Mouse (Mus musculus) Muller cell, postnatal 12 days (primary cell): ENCODE measurements around the gene Zzef1.
A peak's percentile ranks its signal among the peaks of the same experiment; 100 is the strongest.

ENCODE experiments used
- DNase-seq: peaks from one replicate; pipeline ENCODE4 v3.0.0-alpha.2; 2015; ENCODE audit errors: inconsistent ontology term

Gene Zzef1

DNA sequence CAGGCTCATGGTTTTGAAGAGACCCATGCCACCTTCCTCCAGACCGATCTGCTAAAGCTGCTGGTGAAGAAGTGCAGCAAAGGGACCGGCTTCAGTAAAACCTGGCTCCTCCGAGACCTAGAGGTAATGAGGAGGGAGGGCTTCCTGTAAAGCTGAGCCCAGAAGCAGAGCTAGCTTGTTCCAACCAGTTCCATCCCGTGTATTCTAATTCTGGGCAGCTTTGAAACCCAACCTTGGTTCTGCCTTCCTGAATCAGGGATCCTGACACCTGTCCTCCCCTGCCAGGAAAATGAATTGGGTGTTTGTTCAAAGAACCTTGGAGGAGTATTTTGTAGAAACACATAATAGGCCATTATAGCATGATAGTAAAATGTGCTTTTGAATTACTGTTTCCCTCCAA lies 112.4 kb downstream of the Zzef1 start:
- DNase-seq, result no peak

- DNase-seq, result no peak
Measured at GRCm38 (mm10) chr11:72917299-72917996, 121.4 kb downstream of the Zzef1 start.

GRCm38 (mm10) chr11:72923116-72923515 lies 127.1 kb downstream of the Zzef1 start:
- DNase-seq, result no peak

GRCm38 (mm10) chr11:72924458-72924857 lies 128.4 kb downstream of the Zzef1 start:
- DNase-seq, result no peak

DNA sequence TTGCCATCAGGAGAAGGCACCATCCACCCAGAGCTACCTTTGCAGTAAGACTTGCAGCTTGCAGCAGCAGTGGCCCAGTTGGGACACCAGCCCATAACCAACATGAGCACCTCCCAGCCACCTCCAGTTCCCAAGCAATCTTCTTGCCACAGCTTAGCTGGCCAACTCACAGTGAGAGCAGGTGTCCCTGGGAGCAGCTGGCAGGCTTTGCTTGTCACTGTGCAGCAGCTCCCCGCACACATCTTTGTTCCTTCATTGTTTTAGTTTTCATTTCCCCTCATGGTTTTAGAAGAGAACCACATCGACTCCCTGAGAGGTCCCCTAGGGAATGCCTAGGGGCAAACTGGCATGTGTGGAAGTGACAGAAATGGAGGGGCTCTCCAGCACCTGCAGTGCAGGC lies 129.0 kb downstream of the Zzef1 start:
- no peak for DNase-seq

DNA sequence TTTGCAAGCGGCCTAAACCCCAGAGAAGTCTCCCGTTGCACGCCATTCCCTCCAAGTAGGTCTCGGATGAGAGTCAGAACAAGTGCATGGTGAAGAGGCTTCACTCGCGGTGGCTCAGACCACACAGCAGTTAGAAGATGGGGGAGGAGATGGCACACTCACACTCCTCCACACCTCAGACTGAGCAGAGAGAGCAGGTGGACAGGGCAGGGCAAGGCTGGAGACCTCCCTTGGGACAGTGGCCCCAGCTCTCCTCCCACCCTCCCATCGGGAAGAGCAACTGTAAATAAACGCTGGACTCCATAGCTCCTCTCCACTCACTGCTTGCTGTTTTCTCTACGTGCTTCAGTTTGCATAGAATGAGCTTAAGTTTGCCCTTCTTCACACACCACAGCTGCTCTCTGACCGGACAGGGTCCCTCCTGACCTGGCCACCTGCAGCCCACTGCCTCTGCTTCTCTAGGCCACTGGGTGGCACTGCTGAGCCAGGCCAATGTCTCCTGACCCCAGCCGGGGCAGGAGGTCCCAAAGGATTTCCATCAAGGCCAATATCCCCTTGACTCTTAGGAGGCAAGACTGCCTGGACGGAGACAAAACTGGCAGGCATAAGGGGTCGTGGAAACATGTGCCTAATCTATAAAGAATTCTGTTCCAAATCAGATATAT lies 130.3 kb downstream of the Zzef1 start:
- peak; percentile 35 for DNase-seq

GRCm38 (mm10) chr11:72928516-72928915 lies 132.5 kb downstream of the Zzef1 start:
- no peak for DNase-seq

- peak; percentile 56 for DNase-seq
Measured at GRCm38 (mm10) chr11:72940208-72941143, 144.4 kb downstream of the Zzef1 start.

GRCm38 (mm10) chr11:72944996-72945793 lies 149.2 kb downstream of the Zzef1 start:
- DNase-seq, result no peak

DNA sequence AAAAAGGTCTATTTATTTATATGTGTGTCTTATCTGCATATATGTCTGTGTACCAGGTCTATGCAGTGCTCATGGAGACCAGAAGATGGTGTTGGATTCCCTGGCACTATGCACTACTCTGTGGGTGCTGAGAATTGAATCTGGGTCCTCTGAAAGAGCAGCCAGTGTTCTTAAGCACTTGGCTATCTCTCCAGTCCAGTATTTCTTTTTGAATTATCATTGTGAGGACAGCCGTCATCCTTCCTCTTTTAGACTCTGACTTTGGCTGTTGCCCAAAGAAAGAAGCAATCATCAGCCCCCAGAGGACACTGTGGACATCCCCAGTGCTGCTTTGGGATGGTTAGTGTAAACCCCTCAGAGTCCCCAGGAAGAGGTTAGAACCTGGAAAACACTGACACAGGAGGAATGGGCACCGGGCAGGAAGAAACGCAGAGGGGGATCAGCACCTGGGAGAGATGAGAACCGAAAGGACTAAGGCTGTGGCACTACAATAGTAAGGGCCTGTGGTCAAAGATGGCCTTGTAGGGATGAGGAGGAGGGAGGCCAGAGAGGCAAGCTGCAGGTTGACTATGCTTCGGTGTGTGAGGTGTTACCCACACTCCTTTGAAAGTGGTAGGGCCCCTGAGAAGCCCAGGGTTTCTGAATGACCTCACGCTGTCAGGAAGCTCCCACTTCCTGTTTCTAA lies 150.0 kb downstream of the Zzef1 start:
- DNase-seq, result no peak

DNA sequence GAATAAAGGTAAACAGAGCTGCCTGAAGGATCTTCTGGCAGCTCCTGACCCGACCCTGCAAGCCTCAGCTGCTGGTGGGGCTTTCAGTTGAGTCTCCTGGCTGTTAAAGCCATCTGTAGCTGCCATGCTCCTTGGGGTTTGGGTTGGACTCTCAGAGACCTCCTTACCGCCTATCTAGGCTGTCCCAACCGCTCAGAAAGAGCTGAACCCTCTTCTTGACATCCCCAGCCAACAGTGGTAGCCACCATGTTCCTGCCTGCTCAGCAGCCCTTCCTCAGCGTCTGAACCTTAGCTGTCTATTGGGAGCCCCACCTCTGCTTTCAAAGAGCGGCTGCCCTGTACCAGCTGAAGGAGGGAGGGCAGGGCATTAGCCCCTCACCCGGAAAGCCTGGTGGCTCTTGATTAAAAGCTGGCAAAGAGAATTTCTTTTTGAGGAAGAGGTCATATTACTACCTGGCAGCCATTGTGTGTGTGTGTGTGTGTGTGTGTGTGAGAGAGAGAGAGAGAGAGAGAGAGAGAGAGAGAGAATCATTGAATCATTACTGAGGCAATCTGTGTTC lies 150.6 kb downstream of the Zzef1 start:
- DNase-seq, result no peak

DNA sequence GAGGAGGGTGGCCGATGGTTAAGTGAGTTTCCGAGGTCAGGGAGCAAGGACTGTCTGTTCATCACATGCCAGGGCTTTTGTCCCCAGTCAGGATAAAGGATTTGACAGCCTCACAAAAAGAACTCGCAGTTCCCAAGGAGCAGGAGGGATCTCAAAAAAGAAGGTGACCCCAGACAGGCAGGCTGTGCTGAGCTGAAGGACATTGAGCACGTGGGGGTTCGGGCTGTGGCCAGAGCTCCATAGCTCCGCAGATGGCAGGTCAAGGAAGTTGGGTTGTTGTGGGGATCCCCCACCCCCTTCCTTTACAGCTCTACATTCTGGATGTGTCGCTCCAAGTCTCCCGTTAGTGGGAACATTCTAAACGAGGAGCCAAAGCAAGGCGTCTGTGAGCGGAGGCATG lies 151.8 kb downstream of the Zzef1 start:
- DNase-seq, result no peak

- no peak for DNase-seq
Measured at GRCm38 (mm10) chr11:72948254-72948653, 152.2 kb downstream of the Zzef1 start.

GRCm38 (mm10) chr11:72951137-72952000 lies 155.3 kb downstream of the Zzef1 start:
- no peak for DNase-seq

GRCm38 (mm10) chr11:72952226-72952625 lies 156.2 kb downstream of the Zzef1 start:
- DNase-seq, result peak; percentile 48

DNA sequence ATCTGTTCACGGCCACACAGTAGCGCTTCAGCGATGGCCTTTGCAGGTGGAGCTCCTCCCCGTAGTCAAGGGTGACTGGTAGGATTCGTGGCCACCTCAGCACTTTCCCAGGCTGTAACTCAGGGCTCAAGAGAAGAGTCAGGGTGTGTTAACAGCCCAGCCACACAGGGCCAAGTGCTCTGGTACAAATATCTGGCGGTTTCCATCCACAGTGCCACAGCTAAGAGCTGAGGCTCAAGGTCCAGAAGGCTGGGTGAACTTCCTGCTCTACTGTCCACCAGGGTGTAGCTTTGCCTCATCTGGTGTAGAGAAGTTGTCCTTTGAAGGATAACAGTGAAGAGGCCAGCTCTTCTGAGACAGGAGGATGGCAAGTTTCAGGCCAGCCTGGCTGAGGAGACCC lies 156.7 kb downstream of the Zzef1 start:
- DNase-seq, result no peak

- no peak for DNase-seq
Measured at GRCm38 (mm10) chr11:72953116-72953439, 157.1 kb downstream of the Zzef1 start.

- DNase-seq, result peak; percentile 54
Measured at GRCm38 (mm10) chr11:72953440-72954151, 157.6 kb downstream of the Zzef1 start.

DNA sequence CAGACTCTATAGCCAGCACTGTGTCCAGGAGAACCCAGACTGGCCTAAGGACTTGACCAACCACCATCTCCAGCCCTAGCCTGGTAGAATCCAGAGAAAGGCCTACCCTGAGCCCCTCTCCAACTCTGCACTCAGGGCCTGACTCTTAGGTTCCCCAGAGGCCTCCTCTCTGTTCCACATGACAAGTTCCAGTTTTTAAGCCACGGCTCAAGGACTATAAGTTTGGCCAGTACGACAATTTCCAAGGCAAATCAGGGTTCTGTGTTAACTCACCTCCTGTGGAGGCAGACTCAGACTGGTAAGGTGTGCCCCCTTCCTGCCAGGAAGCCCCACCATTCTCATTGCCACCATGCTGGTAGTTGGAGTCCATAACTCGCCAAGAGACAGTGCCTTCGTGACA lies 158.2 kb downstream of the Zzef1 start:
- no peak for DNase-seq
